Mouse (Mus musculus) MEL (cell line): ENCODE measurements around the gene Olfr631. TPM values are rescaled to one million over a fixed set of nuclear protein-coding genes. Genes with fewer than 3 reads are reported as not detected.

ENCODE experiments used
- DNase-seq: peaks from one replicate; pipeline ENCODE4 v3.0.0; 2011; ENCODE audit warnings: low read depth, low spot score
- H3K27ac ChIP-seq: 2 replicates; pipeline ENCODE4 v1.5.1; 2012; ENCODE audit warnings: low read depth, mild to moderate bottlenecking, control low read depth, low read length, moderate library complexity; ENCODE audit not compliant: control insufficient read depth
- H3K27me3 ChIP-seq, 2 experiments: fragments of 150-350 bp in 1 of 2; sonication (generic) in 1 of 2; 2 replicates each; pipeline ENCODE4 v1.6.1; 2012; ENCODE audit warnings: low read length in 2 of 2, mild to moderate bottlenecking in 2 of 2, improper control_type of control experiment in 1 of 2, moderate library complexity in 1 of 2; ENCODE audit not compliant: insufficient read depth in 2 of 2, control insufficient read depth in 1 of 2
- H3K36me3 ChIP-seq, 2 experiments: 2 replicates each; pipeline ENCODE4 v1.6.1; 2012 to 2014; ENCODE audit warnings: low read length in 2 of 2, improper control_type of control experiment in 1 of 2, inconsistent platforms in 1 of 2, mild to moderate bottlenecking in 1 of 2; ENCODE audit not compliant: insufficient read depth in 2 of 2, control insufficient read depth in 1 of 2
- H3K4me1 ChIP-seq, 2 experiments: fragments of 150-350 bp in 1 of 2; sonication (generic) in 1 of 2; 2 replicates each; pipeline ENCODE4 v1.6.1; 2012; ENCODE audit warnings: low read length in 2 of 2, improper control_type of control experiment in 1 of 2, mild to moderate bottlenecking in 1 of 2; ENCODE audit not compliant: insufficient read depth in 2 of 2, control insufficient read depth in 1 of 2
- H3K4me3 ChIP-seq, 2 experiments: fragments of 150-350 bp in 1 of 2; sonication (generic) in 1 of 2; 2 replicates each; pipeline ENCODE4 v1.5.1; 2012; ENCODE audit warnings: low read depth in 2 of 2, low read length in 2 of 2, mild to moderate bottlenecking in 2 of 2, moderate library complexity in 2 of 2, control low read depth in 1 of 2, improper control_type of control experiment in 1 of 2; ENCODE audit not compliant: control insufficient read depth in 1 of 2, insufficient read depth in 1 of 2
- H3K79me2 ChIP-seq: 2 replicates; pipeline ENCODE4 v1.6.1; 2012; ENCODE audit warnings: mild to moderate bottlenecking, low read length, moderate library complexity; ENCODE audit not compliant: control insufficient read depth, poor library complexity, insufficient read depth
- H3K9ac ChIP-seq: 2 replicates; pipeline ENCODE4 v1.6.1; 2012; ENCODE audit warnings: low read depth, mild to moderate bottlenecking, control low read depth, low read length, moderate library complexity; ENCODE audit not compliant: control insufficient read depth, poor library complexity, severe bottlenecking
- H3K9me3 ChIP-seq: fragments of 150-350 bp; sonication (generic); replicated peaks from 2 replicates; pipeline ENCODE4 v1.6.1; 2012; ENCODE audit warnings: mild to moderate bottlenecking, low read length, improper control_type of control experiment, moderate library complexity; ENCODE audit not compliant: insufficient read depth
- BHLHE40 ChIP-seq: IDR thresholded peaks from 2 replicates; pipeline ENCODE4 v1.6.1; 2012; ENCODE audit warnings: low read depth, mild to moderate bottlenecking, inconsistent platforms, low read length, improper control_type of control experiment, borderline replicate concordance
- CHD1 ChIP-seq: IDR thresholded peaks from 2 replicates; pipeline ENCODE4 v1.6.1; 2012; ENCODE audit warnings: low read depth, mild to moderate bottlenecking, inconsistent platforms, low read length, improper control_type of control experiment
- CTCF ChIP-seq, 3 experiments: IDR thresholded peaks in 2 of 3; conservative IDR thresholded peaks in 1 of 3; 2 replicates each; pipeline ENCODE4 v1.5.1; 2011 to 2012; ENCODE audit warnings: low read length in 3 of 3, low read depth in 2 of 3, mild to moderate bottlenecking in 2 of 3, improper control_type of control experiment in 1 of 3, inconsistent platforms in 1 of 3, mixed read lengths in 1 of 3, moderate library complexity in 1 of 3; ENCODE audit not compliant: control insufficient read depth in 1 of 3, insufficient read depth in 1 of 3, poor library complexity in 1 of 3, severe bottlenecking in 1 of 3
- E2F4 ChIP-seq: IDR thresholded peaks from 2 replicates; pipeline ENCODE4 v1.6.1; 2011; ENCODE audit warnings: low read depth, low read length, improper control_type of control experiment, borderline replicate concordance
- ELF1 ChIP-seq: IDR thresholded peaks from 2 replicates; pipeline ENCODE4 v1.6.1; 2014; ENCODE audit warnings: low read depth, mild to moderate bottlenecking, inconsistent platforms, low read length, improper control_type of control experiment, moderate library complexity
- EP300 ChIP-seq, 2 experiments: IDR thresholded peaks; 2 replicates each; pipeline ENCODE4 v1.6.1; 2011; ENCODE audit warnings: improper control_type of control experiment in 2 of 2, low read length in 2 of 2, low read depth in 1 of 2, mild to moderate bottlenecking in 1 of 2
- ETS1 ChIP-seq: IDR thresholded peaks from 2 replicates; pipeline ENCODE4 v1.6.1; 2012; ENCODE audit warnings: low read depth, mild to moderate bottlenecking, inconsistent platforms, low read length, improper control_type of control experiment, moderate library complexity
- GATA1 ChIP-seq: IDR thresholded peaks from 2 replicates; pipeline ENCODE4 v1.6.1; 2011; ENCODE audit warnings: low read depth, low read length, improper control_type of control experiment
- HCFC1 ChIP-seq: IDR thresholded peaks from 2 replicates; pipeline ENCODE4 v1.6.1; 2012; ENCODE audit warnings: low read depth, mild to moderate bottlenecking, inconsistent platforms, low read length, improper control_type of control experiment, moderate library complexity
- JUND ChIP-seq: IDR thresholded peaks from 2 replicates; pipeline ENCODE4 v1.6.1; 2011; ENCODE audit warnings: low read depth, mild to moderate bottlenecking, improper control_type of control experiment, low read length
- MAFK ChIP-seq: IDR thresholded peaks from 2 replicates; pipeline ENCODE4 v1.6.1; 2011; ENCODE audit warnings: low read depth, mild to moderate bottlenecking, low read length, improper control_type of control experiment, borderline replicate concordance
- MAZ ChIP-seq: IDR thresholded peaks from 2 replicates; pipeline ENCODE4 v1.6.1; 2012; ENCODE audit warnings: low read depth, mild to moderate bottlenecking, inconsistent platforms, low read length, improper control_type of control experiment
- MEF2A ChIP-seq: IDR thresholded peaks from 2 replicates; pipeline ENCODE4 v1.6.1; 2014; ENCODE audit warnings: low read depth, mild to moderate bottlenecking, inconsistent platforms, low read length, improper control_type of control experiment; ENCODE audit not compliant: poor library complexity, insufficient replicate concordance, severe bottlenecking; ENCODE audit errors: extremely low read depth
- MYB ChIP-seq: IDR thresholded peaks from 2 replicates; pipeline ENCODE4 v1.6.1; 2011; ENCODE audit warnings: mild to moderate bottlenecking, low read depth, low read length, improper control_type of control experiment
- NELFE ChIP-seq: IDR thresholded peaks from 2 replicates; pipeline ENCODE4 v1.6.1; 2011; ENCODE audit warnings: low read depth, low read length, improper control_type of control experiment
- POLR2AphosphoS2 ChIP-seq: IDR thresholded peaks from 2 replicates; pipeline ENCODE4 v1.6.1; 2011; ENCODE audit warnings: low read length, improper control_type of control experiment
- RAD21 ChIP-seq: IDR thresholded peaks from 2 replicates; pipeline ENCODE4 v1.6.1; 2011; ENCODE audit warnings: mild to moderate bottlenecking, low read depth, low read length, improper control_type of control experiment
- RCOR1 ChIP-seq: IDR thresholded peaks from 2 replicates; pipeline ENCODE4 v1.6.1; 2012; ENCODE audit warnings: low read depth, mild to moderate bottlenecking, inconsistent platforms, low read length, improper control_type of control experiment
- SIN3A ChIP-seq: IDR thresholded peaks from 2 replicates; pipeline ENCODE4 v1.6.1; 2012; ENCODE audit warnings: low read length, improper control_type of control experiment, inconsistent platforms
- TAL1 ChIP-seq: IDR thresholded peaks from 2 replicates; pipeline ENCODE4 v1.6.1; 2012; ENCODE audit warnings: mild to moderate bottlenecking, inconsistent platforms, low read length, moderate library complexity, mixed read lengths
- TBP ChIP-seq: IDR thresholded peaks from 2 replicates; pipeline ENCODE4 v1.8.0; 2011; ENCODE audit warnings: low read depth, low read length, improper control_type of control experiment
- TCF12 ChIP-seq: IDR thresholded peaks from 2 replicates; pipeline ENCODE4 v1.6.1; 2014; ENCODE audit warnings: low read depth, mild to moderate bottlenecking, inconsistent platforms, low read length, improper control_type of control experiment, moderate library complexity
- USF1 ChIP-seq: IDR thresholded peaks from 2 replicates; pipeline ENCODE4 v1.6.1; 2014; ENCODE audit warnings: low read depth, mild to moderate bottlenecking, inconsistent platforms, low read length, improper control_type of control experiment, moderate library complexity
- USF2 ChIP-seq, 2 experiments: IDR thresholded peaks; 2 replicates each; pipeline ENCODE4 v1.6.1; 2011 to 2012; ENCODE audit warnings: improper control_type of control experiment in 2 of 2, low read length in 2 of 2, borderline replicate concordance in 1 of 2, inconsistent platforms in 1 of 2, low read depth in 1 of 2, mild to moderate bottlenecking in 1 of 2; ENCODE audit not compliant: insufficient read depth in 1 of 2
- ZC3H11A ChIP-seq: IDR thresholded peaks from 2 replicates; pipeline ENCODE4 v1.6.1; 2012; ENCODE audit warnings: low read depth, mild to moderate bottlenecking, inconsistent platforms, low read length, improper control_type of control experiment
- ZNF384 ChIP-seq: IDR thresholded peaks from 2 replicates; pipeline ENCODE4 v1.6.1; 2012; ENCODE audit warnings: low read depth, mild to moderate bottlenecking, inconsistent platforms, low read length, improper control_type of control experiment
- polyA plus RNA-seq, 2 experiments: library from polyadenylated mRNA; stranded (reverse) in 1 of 2; unstranded in 1 of 2; fragments of >175 nt in 1 of 2; fragments of >200 nt in 1 of 2; gene quantifications; 2 replicates each; pipeline versions ENCODE4 v1.2.1 to v1.2.4; 2012; ENCODE audit warnings: low replicate concordance in 2 of 2, low read depth in 1 of 2; ENCODE audit not compliant: insufficient read length in 2 of 2, insufficient read depth in 1 of 2, missing spikeins in 1 of 2
- total RNA-seq: library from RNA; depleted of rRNA; stranded (reverse); fragments of 300-350 nt; gene quantifications from 2 replicates; pipeline ENCODE4 v1.2.3, GENCODE M21; 2012

Olfr631 gene
- total and polyA plus RNA-seq, 3 experiments, result not detected

DNA sequence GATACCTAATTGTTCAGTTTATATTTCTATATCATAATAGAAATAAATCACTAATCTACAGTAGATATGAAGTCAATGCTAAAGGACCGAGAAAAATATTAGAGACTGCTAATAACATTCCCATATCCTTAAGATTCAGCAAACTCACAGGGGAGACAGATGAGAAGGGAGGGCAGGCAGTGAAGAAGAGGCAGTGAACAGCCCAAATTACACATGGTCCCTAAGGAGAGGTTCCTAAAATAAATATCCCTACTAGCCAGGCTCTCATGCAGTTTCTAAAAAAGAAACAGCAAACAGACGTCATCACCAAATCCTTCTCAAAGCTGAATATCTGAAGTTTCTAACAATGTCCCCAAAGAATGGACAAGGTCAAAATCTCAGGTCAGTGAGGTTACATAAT lies 25.4 kb upstream of the Olfr631 start, which contains the start of gene Olfr65:
Olfr65 (plus strand) TSS at position 301 of the 400 bp plus-strand sequence.
- Histone ChIP-seq H3K27ac (no peak within 1 kb of the TSS), H3K4me1 (no peaks in the 10 kb centered on the region), H3K36me3 (peaks cover 0 to 3% of the 10 kb centered on the region in 2 experiments; a peak in 1 of 4 replicates)

GRCm38 (mm10) chr7:103910047-103910446 lies 18.6 kb upstream of the Olfr631 start:
- Histone ChIP-seq H3K4me3 (no peak overlapping the region), H3K9ac (no peak overlapping the region), H3K79me2 (no peaks in the 10 kb centered on the region), H3K9me3 (no peaks in the 10 kb centered on the region), H3K4me1 (peaks cover 3 to 13% of the 10 kb centered on the region in 2 experiments)
- TF ChIP-seq TAL1 (peak; percentile 96), GATA1 (peak; percentile 98), USF2 (IDR thresholded peaks at IDR 0.05; ENCODE audit: borderline replicate concordance in 1 of 2, insufficient read depth in 1 of 2, low read depth in 1 of 2, low read length in 2 of 2) (no peak), ETS1 (peak; percentile 99), MYB (peak; percentile 74; the same call in 1 of the 2 replicates), ELF1 (0 out of 2 replicates have a peak, but pooled peaks have one; percentile 10), EP300 (IDR thresholded peaks at IDR 0.05; ENCODE audit: low read depth in 1 of 2, low read length in 2 of 2) (peak; percentile 90 to 98), MAZ (no peak), CHD1 (no peak), TCF12 (peak; percentile 100), BHLHE40 (peak; percentile 7; the same call in 1 of the 2 replicates), SIN3A (peak; percentile 67; the same call in 1 of the 2 replicates), ZNF384 (no peak), POLR2AphosphoS2 (no peak), RCOR1 (peak; percentile 88), MAFK (peak; percentile 10; the same call in 1 of the 2 replicates)
- TF ChIP-seq, all 39 proteins: peak for 11
- peaks cover 0 to 24% of the 10 kb centered on the region in 2 experiments; a peak in 2 of 4 replicates for H3K36me3 ChIP-seq
- H3K27ac ChIP-seq, result peak overlapping the region; percentile 15; the same call in 1 of the 2 replicates
- peak; percentile 85 for DNase-seq
- H3K27me3 ChIP-seq, result no peaks in the 10 kb centered on the region; a peak in 1 of 4 replicates

More for the DNA sequence above, 25.4 kb upstream of the Olfr631 start, which contains the start of gene Olfr65:
- no peaks in the 10 kb centered on the region for H3K9me3 ChIP-seq
- no peaks in the 10 kb centered on the region for H3K79me2 ChIP-seq
- DNase-seq, result no peak
- peaks cover 0 to 1% of the 10 kb centered on the region in 2 experiments; a peak in 2 of 4 replicates for H3K27me3 ChIP-seq
- no peak within 1 kb of the TSS for H3K9ac ChIP-seq
- no peak within 1 kb of the TSS for H3K4me3 ChIP-seq
- TF ChIP-seq USF1, result no peak
- TF ChIP-seq ZC3H11A, result no peak
- no peak for TF ChIP-seq SIN3A
- no peak for TF ChIP-seq HCFC1
- no peak for TF ChIP-seq ETS1
- TF ChIP-seq ELF1, result no peak
- TF ChIP-seq TBP, result no peak
- TF ChIP-seq RAD21, result no peak
- no peak for TF ChIP-seq JUND
- no peak for TF ChIP-seq USF2 (IDR thresholded peaks at IDR 0.05; ENCODE audit: borderline replicate concordance in 1 of 2, insufficient read depth in 1 of 2, low read depth in 1 of 2, low read length in 2 of 2)
- TF ChIP-seq TAL1, result no peak
- no peak for TF ChIP-seq MEF2A
- TF ChIP-seq NELFE, result no peak
- TF ChIP-seq E2F4, result no peak
- no peak for TF ChIP-seq CTCF (IDR thresholded peaks at IDR 0.05 in 2 of 3, conservative IDR thresholded peaks at IDR 0.05 in 1 of 3; ENCODE audit: control insufficient read depth in 1 of 3, insufficient read depth in 1 of 3, low read depth in 2 of 3, low read length in 3 of 3, poor library complexity in 1 of 3, severe bottlenecking in 1 of 3)
- TF ChIP-seq, all 39 proteins: peak for 0
